Mouse (Mus musculus): ENCODE data around the gene Aasdh. TPM values are rescaled to one million over a fixed set of nuclear protein-coding genes. Genes with fewer than 3 reads are reported as not detected.
A peak's percentile ranks its signal among the peaks of the same experiment; 100 is the strongest.

The Aasdh gene
- polyA plus RNA-seq, 1 experiment from 2014 or later: 27.6 TPM

DNA sequence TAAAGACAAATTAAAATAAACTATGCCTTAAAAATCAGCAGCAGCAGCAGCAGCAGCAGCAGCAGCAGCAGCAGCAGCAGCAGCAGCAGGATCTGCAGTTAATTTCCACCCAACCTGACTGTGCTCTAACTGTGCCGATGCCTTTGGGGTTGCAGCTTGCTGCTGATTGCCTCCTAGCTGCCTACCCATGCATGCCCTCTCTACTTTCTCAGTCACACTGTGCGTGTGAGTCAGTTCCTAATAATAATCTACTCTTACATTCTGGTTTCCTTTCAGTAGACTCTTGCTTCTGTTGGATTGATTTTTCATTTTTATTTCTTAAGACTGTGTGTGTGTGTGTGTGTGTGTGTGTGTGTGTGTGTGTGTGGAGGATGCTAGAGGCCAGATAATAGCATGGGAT is 12.2 kb downstream of the Aasdh start:
- no peak overlapping the region for H3K27ac ChIP-seq (ENCODE audit: low read length)
- H3K4me1 ChIP-seq (ENCODE audit: control insufficient read depth, insufficient read depth, low read length): no peaks in the 10 kb centered on the region
- ATAC-seq (ENCODE audit: insufficient number of reproducible peaks, insufficient read depth, low FRiP score, low read depth): no peak
- peaks cover 22% of the 10 kb centered on the region; the same call in 1 of the 2 replicates for H3K36me3 ChIP-seq (ENCODE audit: control insufficient read depth, insufficient read depth, low read length)
- H3K9me3 ChIP-seq (ENCODE audit: control insufficient read depth, low read depth, low read length): no peaks in the 10 kb centered on the region
- no peak overlapping the region for H3K9ac ChIP-seq (replicated peaks; ENCODE audit: low read depth, low read length)
- WGBS: 81% methylated on average over 2 of the region's 2 CpGs
- no peak overlapping the region for H3K4me2 ChIP-seq (replicated peaks; ENCODE audit: low read depth, low read length)
- H3K27me3 ChIP-seq (ENCODE audit: control insufficient read depth, insufficient read depth, low read length): no peaks in the 10 kb centered on the region
- no peak overlapping the region for H3K4me3 ChIP-seq (ENCODE audit: low read depth, low read length)

DNA sequence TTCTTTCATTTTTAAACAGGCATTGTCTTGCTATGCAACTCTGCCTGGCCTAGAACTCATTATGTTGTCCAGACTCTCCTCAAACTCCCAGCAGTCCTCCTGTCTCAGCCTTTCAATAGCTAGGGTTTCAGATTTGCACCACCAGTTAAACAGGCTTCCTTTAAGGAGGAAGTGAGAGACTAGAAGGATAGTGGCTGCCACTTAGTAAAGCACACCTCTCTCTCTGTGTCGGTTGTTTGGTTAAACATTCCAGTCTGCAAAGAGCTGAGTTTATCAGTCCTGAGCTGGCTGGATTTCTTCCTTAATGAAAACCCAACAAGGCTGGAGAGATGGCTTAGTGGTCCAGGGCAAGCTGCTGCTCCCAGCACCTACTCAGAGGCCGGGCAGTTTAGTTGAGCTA is 12.7 kb downstream of the Aasdh start:
- Histone ChIP-seq H3K9ac (replicated peaks; ENCODE audit: low read depth, low read length) (no peak overlapping the region), H3K27ac (ENCODE audit: low read length) (no peak overlapping the region), H3K9me3 (ENCODE audit: control insufficient read depth, low read depth, low read length) (no peaks in the 10 kb centered on the region), H3K4me3 (ENCODE audit: low read depth, low read length) (no peak overlapping the region), H3K4me1 (ENCODE audit: control insufficient read depth, insufficient read depth, low read length) (no peaks in the 10 kb centered on the region), H3K36me3 (ENCODE audit: control insufficient read depth, insufficient read depth, low read length) (peaks cover 22% of the 10 kb centered on the region; the same call in 1 of the 2 replicates), H3K27me3 (ENCODE audit: control insufficient read depth, insufficient read depth, low read length) (no peaks in the 10 kb centered on the region), H3K4me2 (replicated peaks; ENCODE audit: low read depth, low read length) (no peak overlapping the region)
- WGBS: 41% methylated on average over 2 of the region's 2 CpGs
- ATAC-seq (ENCODE audit: insufficient number of reproducible peaks, insufficient read depth, low FRiP score, low read depth): no peak

DNA sequence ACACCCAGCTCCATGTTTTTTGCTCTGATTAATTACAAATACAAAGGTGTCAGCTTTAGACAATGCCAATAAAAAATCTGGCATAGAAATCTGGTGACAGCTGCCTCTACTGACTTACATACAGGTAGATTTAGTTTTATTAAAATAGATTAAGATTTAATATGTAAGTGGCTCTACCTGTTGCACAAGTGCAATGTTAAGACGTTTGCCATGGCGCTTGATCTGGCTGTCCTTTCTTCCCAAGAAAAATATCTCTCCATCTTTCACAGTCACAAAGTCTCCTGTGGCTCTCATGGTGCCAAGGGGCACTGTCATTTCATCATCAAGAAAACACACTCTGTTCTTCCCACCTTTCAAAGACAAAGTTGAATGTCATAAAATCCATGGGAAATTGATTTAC is 18.3 kb downstream of the Aasdh start:
- Histone ChIP-seq H3K9me3 (ENCODE audit: control insufficient read depth, low read depth, low read length) (no peaks in the 10 kb centered on the region), H3K27ac (ENCODE audit: low read length) (no peak overlapping the region), H3K36me3 (ENCODE audit: control insufficient read depth, insufficient read depth, low read length) (peaks cover 32% of the 10 kb centered on the region), H3K4me3 (ENCODE audit: low read depth, low read length) (no peak overlapping the region), H3K27me3 (ENCODE audit: control insufficient read depth, insufficient read depth, low read length) (no peaks in the 10 kb centered on the region), H3K9ac (replicated peaks; ENCODE audit: low read depth, low read length) (no peak overlapping the region), H3K4me1 (ENCODE audit: control insufficient read depth, insufficient read depth, low read length) (no peaks in the 10 kb centered on the region), H3K4me2 (replicated peaks; ENCODE audit: low read depth, low read length) (no peak overlapping the region)
- WGBS: 85% methylated on average over 2 of the region's 2 CpGs
- no peak for ATAC-seq (ENCODE audit: insufficient number of reproducible peaks, insufficient read depth, low FRiP score, low read depth)

DNA sequence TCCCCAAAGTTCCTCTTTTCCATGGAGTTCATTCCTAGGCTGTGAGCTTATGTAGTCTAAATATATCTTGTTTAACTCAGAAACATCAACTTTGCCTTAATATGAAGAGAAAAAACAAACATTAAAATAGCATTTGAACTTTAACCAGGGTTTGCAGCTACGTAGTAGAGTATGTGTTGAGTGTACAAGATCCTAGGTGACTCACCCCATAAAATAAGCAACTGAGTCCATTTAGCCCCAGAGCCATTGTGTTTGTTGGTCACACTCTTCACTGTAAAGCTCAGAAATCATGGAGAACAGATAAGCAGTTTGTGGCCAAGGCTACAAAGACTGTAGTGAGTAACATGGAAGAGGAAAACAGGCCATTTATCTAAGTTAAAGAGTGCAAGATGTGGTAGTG is 21.2 kb downstream of the Aasdh start:
- Histone ChIP-seq H3K4me3 (ENCODE audit: low read depth, low read length) (no peak overlapping the region), H3K4me2 (replicated peaks; ENCODE audit: low read depth, low read length) (no peak overlapping the region), H3K9me3 (ENCODE audit: control insufficient read depth, low read depth, low read length) (no peaks in the 10 kb centered on the region), H3K4me1 (ENCODE audit: control insufficient read depth, insufficient read depth, low read length) (no peaks in the 10 kb centered on the region), H3K27me3 (ENCODE audit: control insufficient read depth, insufficient read depth, low read length) (no peaks in the 10 kb centered on the region), H3K27ac (ENCODE audit: low read length) (no peak overlapping the region), H3K36me3 (ENCODE audit: control insufficient read depth, insufficient read depth, low read length) (peaks cover 23% of the 10 kb centered on the region), H3K9ac (replicated peaks; ENCODE audit: low read depth, low read length) (no peak overlapping the region)
- ATAC-seq (ENCODE audit: insufficient number of reproducible peaks, insufficient read depth, low FRiP score, low read depth): no peak
- WGBS: 72% methylated on average over 1 of the region's 1 CpGs

DNA sequence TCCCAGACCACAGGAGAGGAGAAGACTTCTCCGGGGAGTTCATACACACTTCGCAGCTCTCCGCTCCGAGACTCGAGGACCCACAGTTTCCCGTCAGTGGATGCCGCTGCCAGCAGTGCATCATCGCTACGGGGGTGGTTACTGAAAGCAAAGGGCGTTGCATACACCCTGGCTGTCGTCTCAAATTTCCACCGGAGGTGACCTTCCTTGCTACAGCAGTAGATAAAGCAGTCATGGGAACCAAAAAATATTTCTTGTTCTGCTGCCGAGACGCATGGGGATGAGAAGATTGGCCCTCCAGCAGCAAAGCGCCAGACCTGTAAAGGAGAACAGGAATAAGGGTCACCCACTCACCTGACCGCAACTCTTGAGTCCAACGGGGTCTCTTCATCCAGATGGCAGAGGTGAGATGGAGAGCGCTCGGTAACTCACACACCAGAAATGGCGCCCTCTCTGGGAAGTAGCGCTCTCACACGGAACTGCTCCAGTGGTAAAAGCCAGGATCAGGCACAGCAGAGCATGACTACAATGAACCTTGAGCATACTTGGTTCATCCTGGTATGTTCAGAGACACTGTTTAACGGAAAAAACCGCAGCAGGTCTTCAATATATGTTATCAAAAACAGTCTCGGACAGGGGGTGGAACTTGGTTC is 29.1 kb downstream of the Aasdh start:
- WGBS: 90% methylated on average over 25 of the region's 25 CpGs
- no peak overlapping the region for H3K9ac ChIP-seq (replicated peaks; ENCODE audit: low read depth, low read length)
- H3K4me3 ChIP-seq (ENCODE audit: low read depth, low read length): no peak overlapping the region
- H3K36me3 ChIP-seq (ENCODE audit: control insufficient read depth, insufficient read depth, low read length): peaks cover 7% of the 10 kb centered on the region; the same call in 1 of the 2 replicates
- H3K4me2 ChIP-seq (replicated peaks; ENCODE audit: low read depth, low read length): no peak overlapping the region
- H3K9me3 ChIP-seq (ENCODE audit: control insufficient read depth, low read depth, low read length): no peaks in the 10 kb centered on the region
- no peaks in the 10 kb centered on the region for H3K4me1 ChIP-seq (ENCODE audit: control insufficient read depth, insufficient read depth, low read length)
- H3K27me3 ChIP-seq (ENCODE audit: control insufficient read depth, insufficient read depth, low read length): no peaks in the 10 kb centered on the region
- ATAC-seq (ENCODE audit: insufficient number of reproducible peaks, insufficient read depth, low FRiP score, low read depth): no peak
- no peak overlapping the region for H3K27ac ChIP-seq (ENCODE audit: low read length)

DNA sequence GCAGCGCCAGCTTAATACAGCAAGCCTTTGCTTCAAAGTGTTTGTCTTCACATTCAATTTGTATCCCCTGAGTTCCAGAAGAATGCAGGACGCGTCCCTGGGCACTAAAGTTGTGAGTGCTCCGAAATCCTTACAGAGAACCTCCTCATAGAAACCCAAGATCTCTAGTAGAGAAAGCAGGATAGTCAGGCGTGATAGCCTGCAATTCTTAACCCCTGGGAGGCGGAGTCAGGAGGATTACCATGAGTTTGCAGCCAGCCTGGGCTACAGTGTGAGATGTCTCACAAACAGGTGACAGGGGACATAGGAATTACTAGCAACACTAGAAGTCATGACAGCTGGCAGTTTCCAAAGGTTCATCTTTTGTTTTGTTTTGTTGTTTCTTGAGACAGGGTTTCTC is 35.8 kb downstream of the Aasdh start:
- Histone ChIP-seq H3K4me2 (replicated peaks; ENCODE audit: low read depth, low read length) (peak overlapping the region; percentile 30), H3K36me3 (ENCODE audit: control insufficient read depth, insufficient read depth, low read length) (peaks cover 2% of the 10 kb centered on the region; the same call in 1 of the 2 replicates), H3K4me1 (ENCODE audit: control insufficient read depth, insufficient read depth, low read length) (no peaks in the 10 kb centered on the region), H3K27ac (ENCODE audit: low read length) (no peak overlapping the region), H3K4me3 (ENCODE audit: low read depth, low read length) (peak overlapping the region; percentile 22; the same call in 1 of the 2 replicates), H3K9me3 (ENCODE audit: control insufficient read depth, low read depth, low read length) (no peaks in the 10 kb centered on the region), H3K9ac (replicated peaks; ENCODE audit: low read depth, low read length) (0 out of 2 replicates have a peak overlapping the region, but pooled peaks have one; percentile 1), H3K27me3 (ENCODE audit: control insufficient read depth, insufficient read depth, low read length) (no peaks in the 10 kb centered on the region)
- 63% methylated on average over 6 of the region's 6 CpGs for WGBS
- ATAC-seq (ENCODE audit: insufficient number of reproducible peaks, insufficient read depth, low FRiP score, low read depth): no peak

DNA sequence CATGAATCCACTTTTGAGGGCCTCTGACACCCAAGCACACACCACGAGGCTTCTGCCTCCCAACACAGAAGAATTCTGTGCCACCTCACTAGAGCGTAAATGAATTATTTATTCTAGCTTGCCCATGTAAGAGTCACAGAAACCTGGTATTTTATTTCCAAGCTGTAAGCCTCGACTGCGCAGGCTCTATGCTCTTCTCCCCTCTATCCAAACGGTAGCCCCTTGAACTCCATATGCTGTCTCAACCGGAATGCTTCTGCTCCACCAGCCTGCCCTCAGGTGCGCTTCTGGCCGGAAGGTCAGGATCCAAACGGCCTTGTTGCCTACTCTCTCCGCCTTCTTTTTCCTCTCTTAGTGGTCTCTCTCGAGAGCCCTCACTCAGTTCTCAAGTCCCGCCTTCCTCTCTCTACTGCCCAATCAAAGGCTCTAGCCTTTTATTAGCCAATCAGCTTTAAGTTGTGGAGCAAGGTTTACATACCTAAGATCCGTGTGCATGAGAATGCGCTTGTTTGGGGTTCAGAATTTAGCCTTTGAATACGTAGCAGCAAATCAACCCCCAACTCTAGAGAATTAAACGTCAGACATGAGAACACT is 36.5 kb downstream of the Aasdh start:
- WGBS: 33% methylated on average over 16 of the region's 16 CpGs
- ATAC-seq (ENCODE audit: insufficient number of reproducible peaks, insufficient read depth, low FRiP score, low read depth): peak; percentile 90
- Histone ChIP-seq H3K4me3 (ENCODE audit: low read depth, low read length) (peak overlapping the region; percentile 22), H3K27ac (ENCODE audit: low read length) (no peak overlapping the region), H3K9ac (replicated peaks; ENCODE audit: low read depth, low read length) (0 out of 2 replicates have a peak overlapping the region, but pooled peaks have one; percentile 1), H3K4me2 (replicated peaks; ENCODE audit: low read depth, low read length) (peak overlapping the region; percentile 30), H3K36me3 (ENCODE audit: control insufficient read depth, insufficient read depth, low read length) (peaks cover 2% of the 10 kb centered on the region; the same call in 1 of the 2 replicates), H3K9me3 (ENCODE audit: control insufficient read depth, low read depth, low read length) (no peaks in the 10 kb centered on the region), H3K27me3 (ENCODE audit: control insufficient read depth, insufficient read depth, low read length) (no peaks in the 10 kb centered on the region), H3K4me1 (ENCODE audit: control insufficient read depth, insufficient read depth, low read length) (no peaks in the 10 kb centered on the region)

DNA sequence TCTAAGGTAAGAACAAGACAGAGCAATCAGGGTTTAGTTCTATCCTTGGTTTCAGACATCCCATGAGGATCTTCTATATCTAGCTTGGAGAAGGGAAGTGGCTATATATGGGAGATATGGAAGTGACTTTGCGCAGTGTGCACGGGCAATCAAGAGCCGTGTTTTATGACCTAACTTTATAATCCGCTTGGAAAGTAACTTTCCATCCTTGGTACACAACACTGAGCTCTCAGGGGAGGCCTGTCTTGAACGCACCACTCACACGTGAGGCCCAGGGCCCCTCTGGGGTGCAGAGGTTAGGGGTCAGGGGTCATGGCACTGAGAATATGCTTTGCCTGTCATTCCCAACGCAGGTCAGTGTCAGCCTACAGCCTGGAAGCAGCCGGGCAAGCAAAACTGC is 38.5 kb downstream of the Aasdh start:
- no peak overlapping the region for H3K4me3 ChIP-seq (ENCODE audit: low read depth, low read length)
- H3K36me3 ChIP-seq (ENCODE audit: control insufficient read depth, insufficient read depth, low read length): no peaks in the 10 kb centered on the region; the same call in 1 of the 2 replicates
- ATAC-seq (ENCODE audit: insufficient number of reproducible peaks, insufficient read depth, low FRiP score, low read depth): no peak
- WGBS: 65% methylated on average over 8 of the region's 8 CpGs
- H3K4me2 ChIP-seq (replicated peaks; ENCODE audit: low read depth, low read length): no peak overlapping the region
- no peaks in the 10 kb centered on the region for H3K27me3 ChIP-seq (ENCODE audit: control insufficient read depth, insufficient read depth, low read length)
- no peaks in the 10 kb centered on the region for H3K9me3 ChIP-seq (ENCODE audit: control insufficient read depth, low read depth, low read length)
- H3K27ac ChIP-seq (ENCODE audit: low read length): no peak overlapping the region
- H3K9ac ChIP-seq (replicated peaks; ENCODE audit: low read depth, low read length): no peak overlapping the region
- H3K4me1 ChIP-seq (ENCODE audit: control insufficient read depth, insufficient read depth, low read length): no peaks in the 10 kb centered on the region

Measured in stomach, embryonic 14.5 days (tissue).